Mouse (Mus musculus): ENCODE measurements around the gene Cyp17a1.
A peak's percentile ranks its signal among the peaks of the same experiment; 100 is the strongest.

The Cyp17a1 gene

GRCm38 (mm10) chr19:46672766-46673418 is at the start of gene Cyp17a1:
Cyp17a1 (minus strand) TSS chr19:46673172.
- DNase-seq = no peak

GRCm38 (mm10) chr19:46718150-46718549 is 45.2 kb upstream of the Cyp17a1 start:
- no peak for DNase-seq

- no peak for DNase-seq
Measured at GRCm38 (mm10) chr19:46715016-46715415, 42.0 kb upstream of the Cyp17a1 start.

GRCm38 (mm10) chr19:46714234-46714633 is 41.3 kb upstream of the Cyp17a1 start:
- DNase-seq = no peak

- no peak for DNase-seq
Measured at GRCm38 (mm10) chr19:46710614-46711013, 37.6 kb upstream of the Cyp17a1 start.

GRCm38 (mm10) chr19:46707296-46708151 is 34.6 kb upstream of the Cyp17a1 start, which contains the start of gene As3mt:
As3mt (plus strand) TSS chr19:46707458.
- DNase-seq = peak; percentile 86

- no peak for DNase-seq
Measured at GRCm38 (mm10) chr19:46706540-46707295, 33.7 kb upstream of the Cyp17a1 start.

GRCm38 (mm10) chr19:46705779-46706495 is 33.0 kb upstream of the Cyp17a1 start:
- DNase-seq = no peak

GRCm38 (mm10) chr19:46701156-46701555 is 28.2 kb upstream of the Cyp17a1 start:
- no peak for DNase-seq

GRCm38 (mm10) chr19:46699011-46699481 is 26.1 kb upstream of the Cyp17a1 start:
- no peak for DNase-seq

- DNase-seq = peak; percentile 21
Measured at GRCm38 (mm10) chr19:46697840-46698517, 25.0 kb upstream of the Cyp17a1 start.

- DNase-seq = no peak
Measured at GRCm38 (mm10) chr19:46696943-46697342, 24.0 kb upstream of the Cyp17a1 start.

GRCm38 (mm10) chr19:46696482-46696881 is 23.5 kb upstream of the Cyp17a1 start:
- DNase-seq = no peak

- no peak for DNase-seq
Measured at GRCm38 (mm10) chr19:46693146-46693545, 20.2 kb upstream of the Cyp17a1 start.

- no peak for DNase-seq
Measured at GRCm38 (mm10) chr19:46691078-46691477, 18.1 kb upstream of the Cyp17a1 start.

GRCm38 (mm10) chr19:46690387-46690786 is 17.4 kb upstream of the Cyp17a1 start:
- DNase-seq = no peak

- DNase-seq = peak; percentile 88
Measured at GRCm38 (mm10) chr19:46689460-46690372, 16.7 kb upstream of the Cyp17a1 start, which contains the start of gene Borcs7. Borcs7 (plus strand) TSS chr19:46689906.

GRCm38 (mm10) chr19:46679720-46680383 is 6.9 kb upstream of the Cyp17a1 start:
- no peak for DNase-seq

- DNase-seq = no peak
Measured at GRCm38 (mm10) chr19:46675641-46676040, 2.7 kb upstream of the Cyp17a1 start.

- peak; percentile 63 for DNase-seq
Measured at GRCm38 (mm10) chr19:46670691-46671090, 2.3 kb downstream of the Cyp17a1 start.

Data from lung, postnatal 36 days (tissue).